Mouse (Mus musculus) bone marrow macrophage, adult 2 months (primary cell): ENCODE measurements at regions not wholly inside any gene's neighbourhood (a gene's known extent, or its start where the extent isn't known, plus 50 kb on each side); places are given as distances from the start of the nearest gene placed in this dataset.

Source experiments
- H3K27ac ChIP-seq: 2 replicates; pipeline ENCODE4 v1.5.1; 2012; ENCODE audit warnings: low read depth, low read length; ENCODE audit not compliant: insufficient read depth
- H3K4me1 ChIP-seq: 2 replicates; pipeline ENCODE4 v1.6.1; 2012; ENCODE audit warnings: low read length; ENCODE audit not compliant: control insufficient read depth, insufficient read depth
- H3K4me3 ChIP-seq: 2 replicates; pipeline ENCODE4 v1.5.1; 2012; ENCODE audit warnings: mild to moderate bottlenecking, low read length, moderate library complexity; ENCODE audit not compliant: insufficient read depth
- CTCF ChIP-seq: IDR thresholded peaks from 2 replicates; pipeline ENCODE4 v1.5.1; 2012; ENCODE audit warnings: low read depth, mild to moderate bottlenecking, low read length, moderate library complexity
- POLR2A ChIP-seq: IDR thresholded peaks from 2 replicates; pipeline ENCODE4 v1.6.1; 2012; ENCODE audit warnings: mild to moderate bottlenecking, low read depth, low read length, borderline replicate concordance

GRCm38 (mm10) chr9:47376645-47377044 lies 153.3 kb upstream of the Cadm1 start:
- no peak overlapping the region for H3K4me3 ChIP-seq
- H3K27ac ChIP-seq: no peak overlapping the region
- no peaks in the 10 kb centered on the region for H3K4me1 ChIP-seq
- TF ChIP-seq CTCF (no peak), POLR2A (no peak)

GRCm38 (mm10) chr9:47378541-47378940 lies 151.4 kb upstream of the Cadm1 start:
- no peaks in the 10 kb centered on the region for H3K4me1 ChIP-seq
- TF ChIP-seq POLR2A: no peak
- no peak for TF ChIP-seq CTCF
- no peak overlapping the region for H3K4me3 ChIP-seq
- H3K27ac ChIP-seq: no peak overlapping the region

GRCm38 (mm10) chr9:47380361-47380760 lies 149.6 kb upstream of the Cadm1 start:
- no peaks in the 10 kb centered on the region for H3K4me1 ChIP-seq
- TF ChIP-seq CTCF (no peak), POLR2A (no peak)
- H3K27ac ChIP-seq: no peak overlapping the region
- H3K4me3 ChIP-seq: no peak overlapping the region

GRCm38 (mm10) chr9:47384185-47384854 lies 145.7 kb upstream of the Cadm1 start:
- H3K4me3 ChIP-seq: no peak overlapping the region
- TF ChIP-seq CTCF: no peak
- TF ChIP-seq POLR2A: no peak
- no peak overlapping the region for H3K27ac ChIP-seq
- no peaks in the 10 kb centered on the region for H3K4me1 ChIP-seq

- Histone ChIP-seq H3K4me1 (no peaks in the 10 kb centered on the region), H3K27ac (no peak overlapping the region), H3K4me3 (no peak overlapping the region)
- no peak for TF ChIP-seq POLR2A
- TF ChIP-seq CTCF: no peak
These were observed 143.3 kb upstream of the Cadm1 start for GRCm38 (mm10) chr9:47386646-47387045.

- Histone ChIP-seq H3K27ac (no peak overlapping the region), H3K4me3 (no peak overlapping the region), H3K4me1 (no peaks in the 10 kb centered on the region)
- no peak for TF ChIP-seq POLR2A
- TF ChIP-seq CTCF: no peak
These were observed 142.8 kb upstream of the Cadm1 start for GRCm38 (mm10) chr9:47387221-47387620.

GRCm38 (mm10) chr9:47387716-47388300 lies 142.2 kb upstream of the Cadm1 start:
- Histone ChIP-seq H3K4me3 (no peak overlapping the region), H3K4me1 (no peaks in the 10 kb centered on the region)

GRCm38 (mm10) chr9:47389901-47390300 lies 140.1 kb upstream of the Cadm1 start:
- no peak overlapping the region for H3K27ac ChIP-seq
- no peak for TF ChIP-seq POLR2A
- no peak overlapping the region for H3K4me3 ChIP-seq
- no peaks in the 10 kb centered on the region for H3K4me1 ChIP-seq

More at GRCm38 (mm10) chr9:47387716-47388300, 142.2 kb upstream of the Cadm1 start:
- TF ChIP-seq POLR2A (no peak), CTCF (no peak)
- no peak overlapping the region for H3K27ac ChIP-seq

GRCm38 (mm10) chr9:47391669-47392068 lies 138.3 kb upstream of the Cadm1 start:
- no peak overlapping the region for H3K4me3 ChIP-seq
- no peak overlapping the region for H3K27ac ChIP-seq
- no peaks in the 10 kb centered on the region for H3K4me1 ChIP-seq
- TF ChIP-seq POLR2A: no peak

- Histone ChIP-seq H3K4me1 (no peaks in the 10 kb centered on the region), H3K4me3 (no peak overlapping the region), H3K27ac (no peak overlapping the region)
- TF ChIP-seq POLR2A: no peak
- TF ChIP-seq CTCF: no peak
These were observed 130.4 kb upstream of the Cadm1 start for GRCm38 (mm10) chr9:47399598-47399997.
